Mouse (Mus musculus): Measurements from ENCODE around the gene Eml5.

- TF ChIP-seq CTCF (IDR thresholded peaks at IDR 0.05; ENCODE audit: low read depth) (no peak), EP300 (IDR thresholded peaks at IDR 0.05; ENCODE audit: low read depth) (no peak)
Observed at GRCm38 (mm10) chr12:98784251-98784650, 117.0 kb downstream of the Eml5 start.
